Mouse (Mus musculus) central nervous system, embryonic 14 days (tissue): ENCODE results near the gene 1600014C10Rik. TPM values are rescaled to one million over a fixed set of nuclear protein-coding genes. Genes with fewer than 3 reads are reported as not detected.

ENCODE experiments used
- polyA plus RNA-seq: library from polyadenylated mRNA; depleted of rRNA; stranded (reverse); fragments of >200 nt; gene quantifications from 2 replicates; pipeline ENCODE4 v1.2.3, GENCODE M21; 2012; rRNA removed

1600014C10Rik gene
- 13.2 and 16.3 TPM in 2 replicates for polyA plus RNA-seq

DNA sequence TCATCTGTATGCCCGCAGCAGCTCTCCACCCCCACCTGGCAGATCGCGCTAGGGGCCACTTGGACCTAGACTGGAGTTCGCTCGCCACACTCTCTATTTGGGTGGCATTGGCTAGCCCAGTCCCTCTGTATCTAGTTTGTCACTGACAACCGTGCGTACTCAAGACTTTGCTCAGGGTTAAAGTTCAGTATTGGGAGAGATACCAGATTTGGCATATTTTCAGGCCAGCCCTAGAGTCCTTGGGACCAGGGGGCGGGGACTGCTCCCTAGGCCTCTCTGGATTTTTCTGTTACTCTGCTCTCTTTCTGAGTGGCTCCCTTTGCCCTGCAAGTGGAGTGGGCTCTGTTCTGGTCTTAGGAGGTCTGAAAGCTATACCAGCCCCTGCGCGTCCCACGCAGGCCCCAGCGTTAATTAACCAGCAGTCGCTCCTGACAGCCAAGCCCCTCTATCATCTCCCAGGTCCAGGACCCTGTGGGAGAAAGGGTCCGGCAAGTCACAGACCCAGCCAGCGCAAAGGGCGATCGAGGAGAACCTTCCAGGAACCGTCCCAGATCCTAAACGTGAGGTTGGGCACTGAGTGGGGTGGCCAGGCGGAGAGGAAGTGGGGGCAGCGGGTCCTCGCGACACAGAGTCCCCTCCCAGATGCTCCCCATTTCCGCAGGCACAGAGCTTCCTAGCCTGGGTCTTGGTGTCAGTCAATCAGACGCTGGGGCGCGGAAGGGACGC lies at the start of gene 1600014C10Rik:
Gene 1600014C10Rik (plus strand): TSS at position 256 of the 726 bp plus-strand sequence.

DNA sequence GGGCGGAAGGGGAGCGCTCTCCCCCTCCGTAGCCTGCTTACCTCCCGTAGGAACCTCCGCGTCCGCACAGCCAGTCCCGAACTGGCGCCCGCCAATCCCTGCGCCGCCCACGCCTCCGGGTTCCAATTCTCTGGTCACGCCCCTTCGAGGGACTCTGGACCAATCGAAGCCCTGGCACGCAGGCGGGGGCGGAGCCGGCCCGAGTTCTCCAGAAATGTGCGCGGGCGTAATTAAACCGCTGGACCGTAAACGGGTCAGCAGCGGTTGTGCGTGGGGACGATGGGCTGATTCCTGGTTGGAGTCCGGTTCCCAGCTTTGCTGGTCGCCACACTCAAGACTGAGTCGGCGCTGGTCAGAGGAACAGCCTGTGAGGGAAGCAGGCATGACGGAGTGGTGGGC lies 44.9 kb downstream of the 1600014C10Rik start, which contains the start of gene Plekhf1:
Gene Plekhf1 (minus strand): TSS at position 117 of the 399 bp plus-strand sequence.

Other genes with a start within 250 kb of the 1600014C10Rik start
- gene Uri1, start 159.7 kb upstream of the 1600014C10Rik start, polyA plus RNA-seq: 25.6 and 33.0 TPM in 2 replicates
- gene Ccne1, start 75.7 kb upstream of the 1600014C10Rik start, polyA plus RNA-seq: 17.6 and 23.0 TPM in 2 replicates
- 0.90 and 1.2 TPM in 2 replicates for gene Plekhf1, start 44.8 kb downstream of the 1600014C10Rik start, polyA plus RNA-seq
- 59.6 and 64.4 TPM in 2 replicates for gene Pop4, start 88.2 kb downstream of the 1600014C10Rik start, polyA plus RNA-seq